Mouse (Mus musculus) CH12.LX (cell line): ENCODE data around the gene Gm6588. TPM values are rescaled to one million over a fixed set of nuclear protein-coding genes. Genes with fewer than 3 reads are reported as not detected.

Experiments
- DNase-seq: peaks from one replicate; pipeline ENCODE4 v3.0.0-alpha.2; 2013; ENCODE audit errors: extremely low read depth
- H3K27ac ChIP-seq: 2 replicates; pipeline ENCODE4 v1.5.1; 2012; ENCODE audit warnings: low read depth, mild to moderate bottlenecking, control low read depth, moderate library complexity; ENCODE audit not compliant: insufficient read depth
- H3K27me3 ChIP-seq: replicated peaks from 2 replicates; pipeline ENCODE3; 2012; ENCODE audit warnings: inconsistent platforms
- H3K36me3 ChIP-seq, 2 experiments: replicated peaks in 1 of 2; 2 replicates each; pipeline versions ENCODE3 to v1.6.1; 2012; ENCODE audit warnings: inconsistent platforms in 1 of 2, low read length in 1 of 2, mild to moderate bottlenecking in 1 of 2, mixed read lengths in 1 of 2, moderate library complexity in 1 of 2; ENCODE audit not compliant: control insufficient read depth in 1 of 2, insufficient read depth in 1 of 2
- H3K4me1 ChIP-seq, 2 experiments: 2 replicates each; pipeline ENCODE4 v1.6.1; 2012; ENCODE audit warnings: inconsistent platforms in 1 of 2, moderate library complexity in 1 of 2; ENCODE audit not compliant: insufficient read depth in 2 of 2, control insufficient read depth in 1 of 2
- H3K4me2 ChIP-seq: 2 replicates; pipeline ENCODE4 v1.6.1; 2012; ENCODE audit warnings: low read depth, mild to moderate bottlenecking, control low read depth; ENCODE audit not compliant: poor library complexity, insufficient read depth, severe bottlenecking
- H3K4me3 ChIP-seq, 3 experiments: fragments of 150-350 bp in 1 of 3; sonication (generic) in 1 of 3; replicated peaks in 1 of 3; 2 replicates each; pipeline versions ENCODE3 to v1.5.1; 2011 to 2012; ENCODE audit warnings: low read depth in 2 of 3, low read length in 2 of 3, mild to moderate bottlenecking in 2 of 3, moderate library complexity in 2 of 3, control low read depth in 1 of 3, improper control_type of control experiment in 1 of 3, inconsistent platforms in 1 of 3, mixed read lengths in 1 of 3; ENCODE audit not compliant: poor library complexity in 1 of 3
- H3K79me2 ChIP-seq: replicated peaks from 2 replicates; pipeline ENCODE4 v1.6.1; 2012; ENCODE audit warnings: mild to moderate bottlenecking, moderate library complexity; ENCODE audit not compliant: control insufficient read depth, poor library complexity, insufficient read depth, severe bottlenecking; ENCODE audit errors: extremely low read depth
- H3K9ac ChIP-seq: 2 replicates; pipeline ENCODE4 v1.6.1; 2012; ENCODE audit warnings: low read depth, mild to moderate bottlenecking, control low read depth, moderate library complexity; ENCODE audit not compliant: insufficient read depth
- H3K9me3 ChIP-seq: replicated peaks from 2 replicates; pipeline ENCODE3; 2012; ENCODE audit warnings: low read length, inconsistent platforms, mixed read lengths
- CHD1 ChIP-seq: IDR thresholded peaks from 2 replicates; pipeline ENCODE4 v1.6.1; 2012; ENCODE audit warnings: low read depth, low read length, improper control_type of control experiment, inconsistent platforms
- CHD2 ChIP-seq: IDR thresholded peaks from 2 replicates; pipeline ENCODE4 v1.6.1; 2011; ENCODE audit warnings: low read length, improper control_type of control experiment
- E2F4 ChIP-seq: IDR thresholded peaks from 2 replicates; pipeline ENCODE4 v1.6.1; 2011; ENCODE audit warnings: low read depth, low read length, improper control_type of control experiment; ENCODE audit not compliant: insufficient replicate concordance
- EP300 ChIP-seq: IDR thresholded peaks from 2 replicates; pipeline ENCODE4 v1.6.1; 2011; ENCODE audit warnings: low read length, improper control_type of control experiment
- GABPA ChIP-seq: IDR thresholded peaks from 2 replicates; pipeline ENCODE4 v1.6.1; 2012; ENCODE audit warnings: low read depth, low read length, improper control_type of control experiment, inconsistent platforms; ENCODE audit not compliant: insufficient replicate concordance
- HCFC1 ChIP-seq: IDR thresholded peaks from 2 replicates; pipeline ENCODE4 v1.6.1; 2012; ENCODE audit warnings: low read depth, mild to moderate bottlenecking, inconsistent platforms, low read length, improper control_type of control experiment
- JUN ChIP-seq: IDR thresholded peaks from 2 replicates; pipeline ENCODE4 v1.6.1; 2011; ENCODE audit warnings: low read depth, mild to moderate bottlenecking, low read length, improper control_type of control experiment, moderate library complexity; ENCODE audit not compliant: insufficient read depth
- KAT2A ChIP-seq: IDR thresholded peaks from 2 replicates; pipeline ENCODE4 v1.6.1; 2012; ENCODE audit warnings: low read length, improper control_type of control experiment, inconsistent platforms; ENCODE audit not compliant: insufficient replicate concordance
- MAFK ChIP-seq: IDR thresholded peaks from 2 replicates; pipeline ENCODE4 v1.6.1; 2011; ENCODE audit warnings: low read length, improper control_type of control experiment; ENCODE audit not compliant: insufficient replicate concordance
- MAX ChIP-seq: IDR thresholded peaks from 2 replicates; pipeline ENCODE4 v1.6.1; 2011; ENCODE audit warnings: low read length, improper control_type of control experiment
- MAZ ChIP-seq: IDR thresholded peaks from 2 replicates; pipeline ENCODE4 v1.6.1; 2012; ENCODE audit warnings: low read depth, mild to moderate bottlenecking, inconsistent platforms, low read length, improper control_type of control experiment, moderate library complexity
- NRF1 ChIP-seq: IDR thresholded peaks from 2 replicates; pipeline ENCODE4 v1.6.1; 2014; ENCODE audit warnings: low read depth, mild to moderate bottlenecking, inconsistent platforms, low read length, improper control_type of control experiment, moderate library complexity
- POLR2A ChIP-seq: IDR thresholded peaks from 2 replicates; pipeline ENCODE4 v1.6.1; 2011; ENCODE audit warnings: low read depth, mild to moderate bottlenecking, improper control_type of control experiment, low read length
- POLR2AphosphoS2 ChIP-seq: IDR thresholded peaks from 2 replicates; pipeline ENCODE4 v1.6.1; 2011; ENCODE audit warnings: low read depth, low read length, improper control_type of control experiment
- RCOR1 ChIP-seq: conservative IDR thresholded peaks from 2 replicates; pipeline ENCODE4 v1.6.1; 2012; ENCODE audit warnings: low read depth, mild to moderate bottlenecking, inconsistent platforms, low read length, improper control_type of control experiment
- TBP ChIP-seq: conservative IDR thresholded peaks from 2 replicates; pipeline ENCODE4 v1.6.1; 2011; ENCODE audit warnings: low read depth, low read length, improper control_type of control experiment
- TCF12 ChIP-seq: IDR thresholded peaks from 2 replicates; pipeline ENCODE4 v1.6.1; 2014; ENCODE audit warnings: low read depth, mild to moderate bottlenecking, inconsistent platforms, low read length, improper control_type of control experiment
- UBTF ChIP-seq: IDR thresholded peaks from 2 replicates; pipeline ENCODE4 v1.6.1; 2012; ENCODE audit warnings: low read depth, mild to moderate bottlenecking, inconsistent platforms, low read length, improper control_type of control experiment, moderate library complexity
- ZC3H11A ChIP-seq: IDR thresholded peaks from 2 replicates; pipeline ENCODE4 v1.6.1; 2012; ENCODE audit warnings: low read depth, mild to moderate bottlenecking, inconsistent platforms, low read length, improper control_type of control experiment
- ZNF384 ChIP-seq: IDR thresholded peaks from 2 replicates; pipeline ENCODE4 v1.6.1; 2012; ENCODE audit warnings: low read depth, low read length, improper control_type of control experiment, inconsistent platforms
- dilution Hi-C: fragments of 300-500 bp; cut with MboI; formaldehyde crosslinking; loops from 2 replicates; pipeline ENCODE4 v1.14.3; 2020; ENCODE audit warnings: low sequenced_read_pairs; ENCODE audit not compliant: extremely low pct_unique_long_range_greater_than_20kb, extremely low pct_ligation_motif_present
- in situ Hi-C: fragments of 300-500 bp; cut with MboI; formaldehyde crosslinking; loops from 3 replicates; pipeline ENCODE4 v1.14.3; 2019; ENCODE audit warnings: low sequenced_read_pairs, low pct_ligation_motif_present, low pct_unique_long_range_greater_than_20kb, mixed read lengths
- polyA plus RNA-seq: library from polyadenylated mRNA; unstranded; fragments of >175 nt; gene quantifications from 2 replicates; pipeline ENCODE4 v1.2.1, GENCODE M21; 2012; ENCODE audit warnings: low read depth; ENCODE audit not compliant: insufficient read length
- total RNA-seq, 2 experiments: library from RNA; depleted of rRNA; stranded (reverse); fragments of 300-350 nt in 1 of 2; fragments of >200 nt in 1 of 2; gene quantifications; 2 replicates each; pipeline ENCODE4 v1.2.3; 2012 to 2014

Gm6588 gene
- total and polyA plus RNA-seq, 3 experiments, result not detected

- Histone ChIP-seq H3K4me2 (no peak overlapping the region), H3K27me3 (no peaks in the 10 kb centered on the region), H3K9ac (no peak overlapping the region), H3K27ac (no peak overlapping the region), H3K4me1 (no peaks in the 10 kb centered on the region; a peak in 1 of 4 replicates), H3K9me3 (peaks cover 84% of the 10 kb centered on the region), H3K79me2 (no peaks in the 10 kb centered on the region), H3K36me3 (no peaks in the 10 kb centered on the region), H3K4me3 (no peak overlapping the region)
- in situ Hi-C loops (no loop called here), dilution Hi-C loops (no loop called here)
- DNase-seq, result no peak
- TF ChIP-seq POLR2AphosphoS2 (no peak), MAX (no peak), ZC3H11A (no peak), MAFK (no peak), E2F4 (no peak), HCFC1 (no peak), RCOR1 (no peak), TCF12 (no peak), GABPA (no peak), EP300 (no peak), CHD2 (no peak), KAT2A (no peak), UBTF (no peak), CHD1 (no peak), POLR2A (no peak), ZNF384 (no peak), JUN (no peak)
These were observed 17.1 kb downstream of the Gm6588 start for GRCm38 (mm10) chr5:112466331-112466730.

- H3K9me3 ChIP-seq, result peaks cover 90% of the 10 kb centered on the region
- no peak for DNase-seq
- no peak overlapping the region for H3K4me3 ChIP-seq
- no peaks in the 10 kb centered on the region for H3K27me3 ChIP-seq
- no peak overlapping the region for H3K4me2 ChIP-seq
- dilution Hi-C loops (no loop called here), in situ Hi-C loops (no loop called here)
- no peaks in the 10 kb centered on the region for H3K79me2 ChIP-seq
- no peaks in the 10 kb centered on the region for H3K36me3 ChIP-seq
- H3K9ac ChIP-seq, result no peak overlapping the region
- no peaks in the 10 kb centered on the region; a peak in 1 of 4 replicates for H3K4me1 ChIP-seq
- TF ChIP-seq HCFC1 (no peak), TBP (no peak), NRF1 (no peak), POLR2AphosphoS2 (no peak), MAZ (no peak)
- no peak overlapping the region for H3K27ac ChIP-seq
These were observed 19.9 kb downstream of the Gm6588 start for GRCm38 (mm10) chr5:112468986-112469581.
